Mouse (Mus musculus) stomach, embryonic 14.5 days (tissue): ENCODE measurements at regions not wholly inside any gene's neighbourhood (a gene's known extent, or its start where the extent isn't known, plus 50 kb on each side); places are given as distances from the start of the nearest gene placed in this dataset.
"Not testable (repeated sequence)": the region's sequence is repeated elsewhere in the genome, so short reads cannot be mapped to it uniquely, and the experiment has no call there.

ENCODE experiments used
- ATAC-seq: fragments of 200-750 bp; cut with Nextera tagmentation; 2 replicates; pipeline ENCODE4 v1.8.0; 2017; ENCODE audit warnings: low read depth, moderate TSS enrichment; ENCODE audit not compliant: insufficient number of reproducible peaks, insufficient read depth, low FRiP score
- H3K27ac ChIP-seq: fragments of 300-500 bp; sonication (generic); 2 replicates; pipeline ENCODE4 v1.5.1; 2014; ENCODE audit warnings: mild to moderate bottlenecking, low read length, moderate library complexity, mixed read lengths
- H3K27me3 ChIP-seq: fragments of 300-500 bp; sonication (generic); 2 replicates; pipeline ENCODE4 v1.6.1; 2014; ENCODE audit warnings: low read length, control low read depth, mixed read lengths; ENCODE audit not compliant: control insufficient read depth, insufficient read depth
- H3K36me3 ChIP-seq: fragments of 300-500 bp; sonication (generic); 2 replicates; pipeline ENCODE4 v1.6.1; 2014; ENCODE audit warnings: mild to moderate bottlenecking, control low read depth, low read length, moderate library complexity, mixed read lengths; ENCODE audit not compliant: control insufficient read depth, insufficient read depth
- H3K4me1 ChIP-seq: fragments of 300-500 bp; sonication (generic); 2 replicates; pipeline ENCODE4 v1.6.1; 2014; ENCODE audit warnings: low read length, control low read depth, mixed read lengths; ENCODE audit not compliant: control insufficient read depth, insufficient read depth
- H3K4me2 ChIP-seq: fragments of 300-500 bp; sonication (generic); replicated peaks from 2 replicates; pipeline ENCODE4 v1.6.1; 2014; ENCODE audit warnings: low read depth, low read length, control low read depth
- H3K4me3 ChIP-seq: fragments of 300-500 bp; sonication (generic); 2 replicates; pipeline ENCODE4 v1.5.1; 2014; ENCODE audit warnings: low read depth, low read length, control low read depth
- H3K9ac ChIP-seq: fragments of 300-500 bp; sonication (generic); replicated peaks from 2 replicates; pipeline ENCODE4 v1.6.1; 2014; ENCODE audit warnings: low read depth, mild to moderate bottlenecking, control low read depth, low read length, moderate library complexity, mixed read lengths
- H3K9me3 ChIP-seq: fragments of 300-500 bp; sonication (generic); 2 replicates; pipeline ENCODE4 v1.6.1; 2016; ENCODE audit warnings: low read depth, low read length, control low read depth; ENCODE audit not compliant: control insufficient read depth
- WGBS: fragments of 180-500 bp; shearing (Covaris S2); extraction: QIAGEN DNeasy Blood & Tissue Kit; methylation state at CpG from one replicate; pipeline ENCODE4 v1.1.7; 2014; 5-methylcytosine and 5-hydroxymethylcytosine counted together

- Histone ChIP-seq H3K27ac (no peak overlapping the region), H3K9me3 (no peaks in the 10 kb centered on the region), H3K36me3 (no peaks in the 10 kb centered on the region), H3K27me3 (no peaks in the 10 kb centered on the region), H3K9ac (no peak overlapping the region), H3K4me1 (no peaks in the 10 kb centered on the region), H3K4me3 (no peak overlapping the region), H3K4me2 (no peak overlapping the region)
- 41% methylated on average over 6 of the region's 6 CpGs for WGBS
- ATAC-seq: no peak
These were observed 91.2 kb downstream of the 1700129C05Rik start for GRCm38 (mm10) chr14:59051478-59051879.

- no peaks in the 10 kb centered on the region for H3K27me3 ChIP-seq
- H3K9ac ChIP-seq: no peak overlapping the region
- H3K4me3 ChIP-seq: no peak overlapping the region
- no peaks in the 10 kb centered on the region for H3K36me3 ChIP-seq
- no peak overlapping the region for H3K27ac ChIP-seq
- ATAC-seq: no peak
- H3K4me1 ChIP-seq: no peaks in the 10 kb centered on the region
- WGBS: 73% methylated on average over 7 of the region's 7 CpGs
- H3K9me3 ChIP-seq: no peaks in the 10 kb centered on the region
- no peak overlapping the region for H3K4me2 ChIP-seq
These were observed 97.0 kb downstream of the 1700129C05Rik start for GRCm38 (mm10) chr14:59045687-59046086.

GRCm38 (mm10) chr14:59045235-59045634 is 97.5 kb downstream of the 1700129C05Rik start:
- Histone ChIP-seq H3K27ac (no peak overlapping the region), H3K4me1 (no peaks in the 10 kb centered on the region), H3K4me3 (no peak overlapping the region), H3K4me2 (no peak overlapping the region), H3K9ac (no peak overlapping the region), H3K9me3 (no peaks in the 10 kb centered on the region), H3K27me3 (no peaks in the 10 kb centered on the region), H3K36me3 (no peaks in the 10 kb centered on the region)
- no peak for ATAC-seq
- WGBS: 75% methylated on average over 7 of the region's 7 CpGs

GRCm38 (mm10) chr14:59042152-59042551 is 100.5 kb downstream of the 1700129C05Rik start:
- H3K27me3 ChIP-seq: no peaks in the 10 kb centered on the region
- WGBS: 95% methylated on average over 2 of the region's 2 CpGs

GRCm38 (mm10) chr14:59025757-59026156 is 116.9 kb downstream of the 1700129C05Rik start:
- H3K36me3 ChIP-seq, H3K4me3 ChIP-seq, H3K27ac ChIP-seq, H3K9ac ChIP-seq, H3K9me3 ChIP-seq, H3K4me1 ChIP-seq, ATAC-seq, H3K27me3 ChIP-seq, H3K4me2 ChIP-seq: not testable (repeated sequence)
- WGBS: 42% methylated on average over 9 of the region's 9 CpGs

More at GRCm38 (mm10) chr14:59042152-59042551, 100.5 kb downstream of the 1700129C05Rik start:
- Histone ChIP-seq H3K9me3 (no peaks in the 10 kb centered on the region), H3K27ac (no peak overlapping the region), H3K9ac (no peak overlapping the region), H3K4me2 (no peak overlapping the region), H3K4me1 (no peaks in the 10 kb centered on the region), H3K36me3 (no peaks in the 10 kb centered on the region), H3K4me3 (no peak overlapping the region)
- no peak for ATAC-seq

- Histone ChIP-seq H3K4me2 (no peak overlapping the region), H3K36me3 (no peaks in the 10 kb centered on the region), H3K4me1 (no peaks in the 10 kb centered on the region), H3K9me3 (no peaks in the 10 kb centered on the region), H3K4me3 (no peak overlapping the region), H3K9ac (no peak overlapping the region), H3K27me3 (no peaks in the 10 kb centered on the region), H3K27ac (no peak overlapping the region)
- WGBS: 87% methylated on average over 3 of the region's 3 CpGs
- ATAC-seq: no peak
These were observed 133.2 kb downstream of the 1700129C05Rik start for GRCm38 (mm10) chr14:59009534-59009933.

GRCm38 (mm10) chr14:58999106-58999778 is 143.5 kb downstream of the 1700129C05Rik start:
- no peak overlapping the region for H3K4me2 ChIP-seq
- WGBS: 46% methylated on average over 5 of the region's 5 CpGs
- no peak for ATAC-seq
- H3K27ac ChIP-seq: no peak overlapping the region
- no peaks in the 10 kb centered on the region for H3K4me1 ChIP-seq
- no peak overlapping the region for H3K9ac ChIP-seq
- no peaks in the 10 kb centered on the region for H3K9me3 ChIP-seq
- no peak overlapping the region for H3K4me3 ChIP-seq
- no peaks in the 10 kb centered on the region for H3K36me3 ChIP-seq
- H3K27me3 ChIP-seq: no peaks in the 10 kb centered on the region

GRCm38 (mm10) chr14:58994994-58995393 is 147.7 kb downstream of the 1700129C05Rik start:
- 71% methylated on average over 6 of the region's 6 CpGs for WGBS
- no peak overlapping the region for H3K4me3 ChIP-seq
- no peak overlapping the region for H3K27ac ChIP-seq
- no peaks in the 10 kb centered on the region for H3K9me3 ChIP-seq
- H3K27me3 ChIP-seq: no peaks in the 10 kb centered on the region
- no peak overlapping the region for H3K9ac ChIP-seq
- H3K4me1 ChIP-seq: no peaks in the 10 kb centered on the region
- ATAC-seq: no peak
- no peaks in the 10 kb centered on the region for H3K36me3 ChIP-seq
- H3K4me2 ChIP-seq: no peak overlapping the region

- Histone ChIP-seq H3K27me3 (no peaks in the 10 kb centered on the region), H3K4me3 (no peak overlapping the region), H3K27ac (no peak overlapping the region), H3K4me1 (no peaks in the 10 kb centered on the region), H3K9me3 (no peaks in the 10 kb centered on the region), H3K4me2 (no peak overlapping the region), H3K36me3 (no peaks in the 10 kb centered on the region), H3K9ac (no peak overlapping the region)
- ATAC-seq: no peak
- WGBS: 61% methylated on average over 5 of the region's 5 CpGs
These were observed 153.0 kb downstream of the 1700129C05Rik start for GRCm38 (mm10) chr14:58989644-58990217.
